Mouse (Mus musculus) heart, postnatal 0 days (tissue): ENCODE measurements around the gene Zbtb38.

ENCODE experiments used
- CTCF ChIP-seq: IDR thresholded peaks from 2 replicates; pipeline ENCODE4 v1.5.1; 2016; ENCODE audit warnings: antibody characterized with exemption, control low read depth, low read depth
- EP300 ChIP-seq: IDR thresholded peaks from 2 replicates; pipeline ENCODE4 v1.6.1; 2016; ENCODE audit warnings: antibody characterized with exemption, low read depth

DNA sequence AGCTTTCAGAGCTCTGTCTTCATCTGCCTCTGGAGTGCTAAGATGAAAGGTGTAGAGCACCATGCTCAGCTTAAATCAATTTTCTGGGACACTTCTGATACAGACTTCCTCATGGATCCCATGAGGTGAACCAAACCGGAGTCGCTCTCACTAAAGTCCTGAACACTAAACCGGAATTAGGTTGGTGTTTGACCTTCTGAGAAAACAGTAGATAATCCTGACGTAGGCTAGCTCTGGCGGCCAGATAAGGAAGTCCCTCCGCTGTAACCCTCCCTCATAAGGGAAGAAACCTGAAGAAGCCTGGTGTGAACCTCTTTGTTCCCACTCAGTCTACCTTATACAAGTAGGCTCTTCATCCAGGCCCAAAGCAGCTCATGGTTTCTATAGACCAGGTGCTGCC, 29.0 kb downstream of the Zbtb38 start:
- TF ChIP-seq CTCF (no peak), EP300 (no peak)
